Mouse (Mus musculus): Measurements from ENCODE around the gene Slc39a11.

Gene Slc39a11

GRCm38 (mm10) chr11:113460118-113460517, 189.8 kb downstream of the Slc39a11 start:
- DNase-seq (ENCODE audit: low spot score): no peak

GRCm38 (mm10) chr11:113458582-113459210, 191.2 kb downstream of the Slc39a11 start:
- no peak for DNase-seq (ENCODE audit: low spot score)

GRCm38 (mm10) chr11:113452861-113453568, 196.9 kb downstream of the Slc39a11 start:
- no peak for DNase-seq (ENCODE audit: low spot score)

- DNase-seq (ENCODE audit: low spot score): no peak
Observed at GRCm38 (mm10) chr11:113451301-113451700, 198.6 kb downstream of the Slc39a11 start.

GRCm38 (mm10) chr11:113450665-113451064, 199.2 kb downstream of the Slc39a11 start:
- DNase-seq (ENCODE audit: low spot score): no peak

- DNase-seq (ENCODE audit: low spot score): no peak
Observed at GRCm38 (mm10) chr11:113450028-113450427, 199.9 kb downstream of the Slc39a11 start.

- DNase-seq (ENCODE audit: low spot score): no peak
Observed at GRCm38 (mm10) chr11:113442036-113442435, 207.8 kb downstream of the Slc39a11 start.

- no peak for DNase-seq (ENCODE audit: low spot score)
Observed at GRCm38 (mm10) chr11:113439328-113440030, 210.4 kb downstream of the Slc39a11 start.

GRCm38 (mm10) chr11:113438915-113439314, 211.0 kb downstream of the Slc39a11 start:
- DNase-seq (ENCODE audit: low spot score): no peak

- DNase-seq (ENCODE audit: low spot score): no peak
Observed at GRCm38 (mm10) chr11:113437357-113437756, 212.5 kb downstream of the Slc39a11 start.

- DNase-seq (ENCODE audit: low spot score): no peak
Observed at GRCm38 (mm10) chr11:113436299-113436698, 213.6 kb downstream of the Slc39a11 start.

- DNase-seq (ENCODE audit: low spot score): no peak
Observed at GRCm38 (mm10) chr11:113435696-113436095, 214.2 kb downstream of the Slc39a11 start.

- DNase-seq (ENCODE audit: low spot score): no peak
Observed at GRCm38 (mm10) chr11:113431161-113431560, 218.7 kb downstream of the Slc39a11 start.

GRCm38 (mm10) chr11:113425882-113426281, 224.0 kb downstream of the Slc39a11 start:
- DNase-seq (ENCODE audit: low spot score): no peak

- DNase-seq (ENCODE audit: low spot score): no peak
Observed at GRCm38 (mm10) chr11:113425454-113425853, 224.4 kb downstream of the Slc39a11 start.

- DNase-seq (ENCODE audit: low spot score): no peak
Observed at GRCm38 (mm10) chr11:113424765-113425164, 225.1 kb downstream of the Slc39a11 start.

- DNase-seq (ENCODE audit: low spot score): no peak
Observed at GRCm38 (mm10) chr11:113422598-113422997, 227.3 kb downstream of the Slc39a11 start.

GRCm38 (mm10) chr11:113418921-113419655, 230.8 kb downstream of the Slc39a11 start:
- no peak for DNase-seq (ENCODE audit: low spot score)

- no peak for DNase-seq (ENCODE audit: low spot score)
Observed at GRCm38 (mm10) chr11:113417948-113418347, 231.9 kb downstream of the Slc39a11 start.

- no peak for DNase-seq (ENCODE audit: low spot score)
Observed at GRCm38 (mm10) chr11:113412545-113412944, 237.3 kb downstream of the Slc39a11 start.

- no peak for DNase-seq (ENCODE audit: low spot score)
Observed at GRCm38 (mm10) chr11:113411798-113412197, 238.1 kb downstream of the Slc39a11 start.

- DNase-seq (ENCODE audit: low spot score): no peak
Observed at GRCm38 (mm10) chr11:113409121-113409520, 240.8 kb downstream of the Slc39a11 start.

All from ovary, postnatal 36 days (tissue).